Mouse (Mus musculus) G1E (cell line): ENCODE results near the gene Itm2a.

Experiments used
- CTCF ChIP-seq: IDR thresholded peaks from 2 replicates; pipeline ENCODE4 v1.5.1; 2012; ENCODE audit warnings: low read depth, low read length, inconsistent platforms, mixed read lengths
- POLR2AphosphoS5 ChIP-seq: IDR thresholded peaks from 2 replicates; pipeline ENCODE4 v1.6.1; 2012; ENCODE audit warnings: low read depth, low read length, inconsistent platforms; ENCODE audit not compliant: insufficient replicate concordance
- TAL1 ChIP-seq: conservative IDR thresholded peaks from 2 replicates; pipeline ENCODE4 v1.6.1; 2012; ENCODE audit warnings: low read depth, low read length, inconsistent platforms, mixed read lengths

DNA sequence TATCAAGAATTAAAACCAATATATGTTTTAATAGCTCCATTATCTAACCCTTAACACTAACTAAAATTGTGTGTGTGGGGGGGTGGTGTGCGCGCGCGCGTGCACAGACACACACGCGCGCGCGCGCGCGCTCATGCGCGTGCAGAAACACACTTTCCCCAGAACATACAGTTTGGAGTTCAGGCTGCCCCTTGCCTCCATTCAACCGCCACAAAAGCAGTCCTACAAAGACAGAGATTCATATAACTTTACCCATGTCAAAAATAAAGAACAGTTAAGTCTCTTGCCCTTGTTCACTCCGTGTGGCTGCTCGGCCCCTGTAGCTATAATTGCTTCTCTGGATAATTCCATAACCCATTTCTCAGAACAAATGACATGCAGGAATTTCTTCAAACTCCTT lies 695 bp downstream of the Itm2a start:
- TF ChIP-seq POLR2AphosphoS5 (no peak), TAL1 (no peak), CTCF (no peak)
